In the genomic region with DNA sequence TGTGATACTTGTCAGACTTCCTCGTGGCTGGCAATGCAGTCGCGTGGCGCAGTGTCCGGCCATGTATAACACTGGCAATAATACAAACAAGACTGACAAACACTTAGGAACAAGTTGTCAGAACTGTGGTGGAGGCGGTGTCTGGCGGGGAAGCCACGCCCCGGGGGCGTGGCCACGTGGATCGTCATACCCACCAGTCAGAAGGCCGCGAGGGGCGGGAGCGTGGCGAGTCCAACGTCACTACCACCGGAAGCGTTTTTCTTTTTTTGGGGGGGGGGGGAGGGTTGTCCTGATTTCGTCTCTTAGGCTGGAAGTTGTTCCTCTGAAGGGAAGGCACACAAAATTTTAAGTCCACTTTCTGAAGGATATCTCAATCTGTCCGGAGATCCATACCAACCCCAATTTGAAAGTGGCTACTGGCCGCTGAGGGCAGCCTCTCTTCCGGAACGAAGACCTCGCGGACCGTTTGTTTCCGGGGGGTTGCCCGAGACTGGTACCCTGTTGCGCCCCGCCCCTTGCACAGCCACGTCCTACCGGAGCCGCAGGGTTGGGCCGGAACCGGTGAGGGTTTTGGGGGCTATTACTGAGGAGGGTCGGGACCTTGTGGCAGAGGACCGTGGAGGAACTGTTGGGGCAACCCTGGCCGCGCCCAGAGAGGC, we compare ENCODE assay signal across 8 mouse cellular contexts. TPM values are rescaled to one million over a fixed set of nuclear protein-coding genes. Genes with fewer than 3 reads are reported as not detected.
A peak's percentile ranks its signal among the peaks of the same experiment; 100 is the strongest.
DNase-seq lines count a peak whose midpoint lies in the region; ATAC-seq lines count a peak whose summit lies in the region.

A gene (plus strand): TSS at position 340 of the 659 bp plus-strand sequence.

- peak; percentile 97 for DNase-seq in CD4-positive, CD25-positive, alpha-beta regulatory T cell, adult 2 months (ENCODE audit: low read depth, low spot score)
- peak; percentile 63 for DNase-seq in fat pad, adult 2 months (ENCODE audit: extremely low read depth, low read depth, low spot score)
- peak; percentile 97 for DNase-seq in kidney, postnatal 10 days
- peak; percentile 89 to 93 for DNase-seq in natural killer cell, adult 2 months (ENCODE audit: low spot score in 2 of 2)

- peaks cover 15% of the 10 kb centered on the region for H3K36me3 ChIP-seq in heart, embryonic 13.5 days
- peaks cover 5% of the 10 kb centered on the region for H3K36me3 ChIP-seq in liver, embryonic 12.5 days
- no peaks in the 10 kb centered on the region for H3K36me3 ChIP-seq in stomach, embryonic 15.5 days

- peak within 1 kb of the TSS; percentile 97 for H3K9ac ChIP-seq in heart, embryonic 13.5 days
- H3K9ac ChIP-seq in liver, embryonic 12.5 days, result peak within 1 kb of the TSS; percentile 91
- peak within 1 kb of the TSS; percentile 61 for H3K9ac ChIP-seq in stomach, embryonic 15.5 days

- H3K4me2 ChIP-seq in heart, embryonic 13.5 days, result peak within 1 kb of the TSS; percentile 91
- peak within 1 kb of the TSS; percentile 87 for H3K4me2 ChIP-seq in liver, embryonic 12.5 days
- peak within 1 kb of the TSS; percentile 67 for H3K4me2 ChIP-seq in stomach, embryonic 15.5 days

- peak within 1 kb of the TSS; percentile 92 for H3K4me3 ChIP-seq in brown adipose tissue, adult 24 weeks (ENCODE audit: insufficient read depth, low read depth, low read length)
- peak within 1 kb of the TSS; percentile 97 for H3K4me3 ChIP-seq in heart, embryonic 13.5 days
- peak within 1 kb of the TSS; percentile 98 for H3K4me3 ChIP-seq in liver, embryonic 12.5 days
- H3K4me3 ChIP-seq in stomach, embryonic 15.5 days (replicated peaks), result peak within 1 kb of the TSS; percentile 67

- WGBS in heart, embryonic 13.5 days, result under 1% methylated on average over 41 of the region's 41 CpGs
- under 1% methylated on average over 41 of the region's 41 CpGs for WGBS in liver, embryonic 12.5 days (ENCODE audit: insufficient replicate concordance)
- under 1% methylated on average over 41 of the region's 41 CpGs for WGBS in stomach, embryonic 15.5 days

- H3K4me1 ChIP-seq in brown adipose tissue, adult 24 weeks (ENCODE audit: control insufficient read depth, insufficient read depth, insufficient read length, low read length), result peaks cover 2% of the 10 kb centered on the region; the same call in 1 of the 2 replicates
- peaks cover 28% of the 10 kb centered on the region for H3K4me1 ChIP-seq in heart, embryonic 13.5 days
- peaks cover 38% of the 10 kb centered on the region for H3K4me1 ChIP-seq in liver, embryonic 12.5 days
- peaks cover 3% of the 10 kb centered on the region; the same call in 1 of the 2 replicates for H3K4me1 ChIP-seq in stomach, embryonic 15.5 days

- ATAC-seq in heart, embryonic 13.5 days (ENCODE audit: extremely low read depth, insufficient number of reproducible peaks, low FRiP score, low TSS enrichment), result peak; percentile 96
- ATAC-seq in liver, embryonic 12.5 days, result peak; percentile 96
- peak; percentile 98 for ATAC-seq in stomach, embryonic 15.5 days (ENCODE audit: insufficient read depth, low FRiP score, low read depth)

- peak within 1 kb of the TSS; percentile 95 for H3K27ac ChIP-seq in brown adipose tissue, adult 24 weeks (replicated peaks; ENCODE audit: low read depth, low read length)
- H3K27ac ChIP-seq in heart, embryonic 13.5 days (replicated peaks), result peak within 1 kb of the TSS; percentile 76
- peak within 1 kb of the TSS; percentile 79 for H3K27ac ChIP-seq in liver, embryonic 12.5 days
- peak within 1 kb of the TSS; percentile 80 for H3K27ac ChIP-seq in stomach, embryonic 15.5 days

- H3K27me3 ChIP-seq in heart, embryonic 13.5 days (replicated peaks), result no peaks in the 10 kb centered on the region
- H3K27me3 ChIP-seq in liver, embryonic 12.5 days (replicated peaks), result no peaks in the 10 kb centered on the region
- H3K27me3 ChIP-seq in stomach, embryonic 15.5 days (replicated peaks), result no peaks in the 10 kb centered on the region

- H3K9me3 ChIP-seq in heart, embryonic 13.5 days, result no peaks in the 10 kb centered on the region
- H3K9me3 ChIP-seq in liver, embryonic 12.5 days (replicated peaks), result no peaks in the 10 kb centered on the region
- H3K9me3 ChIP-seq in stomach, embryonic 15.5 days, result no peaks in the 10 kb centered on the region

RNA-seq across cellular contexts. Expression of the gene that starts here (rescaled TPM):
- 13.3 and 14.6 TPM in 2 replicates for polyA plus RNA-seq in brown adipose tissue, adult 24 weeks (2012; ENCODE audit: insufficient read depth, insufficient read length, missing spikeins)
- 15.1 and 15.6 TPM in 2 replicates for polyA plus RNA-seq in heart, embryonic 13.5 days (2015; fragmentation: Nextera tagmentation; extraction: Ambion mirVana)
- 13.5 and 14.0 TPM in 2 replicates for polyA plus RNA-seq in liver, embryonic 12.5 days (2016; fragmentation: Nextera tagmentation; extraction: Ambion mirVana)
- 18.9 and 19.3 TPM in 2 replicates for polyA plus RNA-seq in stomach, embryonic 15.5 days (2015; fragmentation: Nextera tagmentation; extraction: Ambion mirVana)

Comparison
In these comparisons a context has a peak if more than half of its experiments do, and no peak if none do; other contexts are left out.
1. Peak in every context shown above with its lines: DNase-seq, ATAC-seq, H3K4me3 ChIP-seq and H3K27ac ChIP-seq.